Mouse (Mus musculus) heart, postnatal 25 days (tissue): ENCODE measurements around the gene Psmb8. TPM values are rescaled to one million over a fixed set of nuclear protein-coding genes. Genes with fewer than 3 reads are reported as not detected.

Source experiments
- DNase-seq: peaks from one replicate; pipeline ENCODE4 v3.0.0; 2022; ENCODE audit warnings: low spot score
- intact Hi-C: fragments of 180-260 bp; cut with DNase I; formaldehyde crosslinking; loops from one replicate; pipeline ENCODE4 v1.15.1; 2025
- total RNA-seq, 2 experiments: library from RNA; stranded (reverse); gene quantifications; 2 replicates each; pipeline ENCODE4 v1.2.3; 2021

The Psmb8 gene
- total RNA-seq, 2 experiments from 2014 or later, result 9.7 to 11.8 TPM

DNA sequence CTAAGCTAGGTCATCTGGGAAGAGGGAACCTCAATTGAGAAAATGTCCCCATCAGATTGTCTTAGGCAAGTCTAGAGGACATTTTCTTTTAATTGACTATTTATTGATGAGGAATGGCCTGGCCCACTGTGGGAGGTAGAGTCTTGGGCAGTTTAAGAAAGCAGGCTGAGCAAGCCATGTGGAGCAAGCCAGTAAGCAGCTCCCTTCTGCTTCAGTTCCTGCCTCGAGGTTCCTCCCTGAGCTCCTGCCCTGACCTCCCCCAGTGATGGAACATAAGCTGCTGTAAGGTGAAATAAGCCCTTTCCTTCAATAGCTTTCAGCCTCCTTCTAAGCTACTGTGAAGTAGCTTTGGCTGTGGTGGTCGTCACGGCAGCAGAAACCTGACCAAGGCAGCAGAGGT is 40.2 kb downstream of the Psmb8 start:
- DNase-seq, result no peak
- intact Hi-C loops, result loop anchor here (5.0 kb wide), 1 partner anchor 160 kb away; no protein-coding TSS in a partner anchor

DNA sequence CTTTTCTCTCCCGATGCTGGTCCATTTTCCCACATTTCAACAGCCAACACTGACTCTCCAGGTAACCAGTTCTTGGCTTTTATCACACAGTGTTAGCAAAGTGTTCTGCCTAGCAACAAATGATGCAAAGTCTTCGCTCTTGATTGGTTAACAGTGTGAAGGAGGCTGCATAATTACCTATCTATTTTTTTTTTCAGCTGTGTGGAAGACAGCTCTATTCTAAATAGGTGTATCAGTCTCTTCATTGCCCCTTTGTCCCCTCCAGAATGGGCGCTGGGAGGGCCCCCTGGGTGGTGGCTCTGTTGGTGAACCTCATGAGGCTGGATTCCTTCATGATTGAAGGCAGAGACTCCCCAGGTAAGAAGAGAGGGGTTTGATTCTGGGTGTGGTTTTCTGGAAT is 41.2 kb downstream of the Psmb8 start, which contains the start of gene H2-Ob:
TSS of gene H2-Ob (plus strand) at position 198 of the 400 bp plus-strand sequence.
- intact Hi-C loops, result loop anchor here (5.0 kb wide), 1 partner anchor 161 kb away; no protein-coding TSS in a partner anchor
- no peak for DNase-seq

DNA sequence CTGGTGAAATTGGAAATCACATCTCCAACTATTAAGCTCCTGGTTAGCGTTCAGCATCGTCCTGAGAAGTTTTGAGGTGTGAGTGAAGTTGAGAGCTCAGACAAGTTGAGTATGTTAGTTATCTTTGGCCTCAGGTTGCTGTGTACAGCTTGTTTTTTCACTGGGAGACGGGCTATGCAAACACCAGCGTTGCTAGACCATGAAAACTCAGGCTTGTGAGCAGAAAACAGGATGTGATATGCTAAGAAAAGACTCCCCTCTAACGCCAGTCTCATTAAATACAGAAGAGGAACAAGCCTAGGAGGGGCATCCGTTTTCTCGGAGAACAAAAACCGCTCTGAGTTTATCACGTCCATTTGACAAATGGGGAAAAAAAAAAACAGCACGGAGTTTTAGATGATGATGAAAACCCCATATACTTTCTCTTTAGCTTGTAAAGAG is 42.1 kb downstream of the Psmb8 start:
- no peak for DNase-seq
- intact Hi-C loops, result loop anchor here (5.0 kb wide), 1 partner anchor 162 kb away; no protein-coding TSS in a partner anchor

DNA sequence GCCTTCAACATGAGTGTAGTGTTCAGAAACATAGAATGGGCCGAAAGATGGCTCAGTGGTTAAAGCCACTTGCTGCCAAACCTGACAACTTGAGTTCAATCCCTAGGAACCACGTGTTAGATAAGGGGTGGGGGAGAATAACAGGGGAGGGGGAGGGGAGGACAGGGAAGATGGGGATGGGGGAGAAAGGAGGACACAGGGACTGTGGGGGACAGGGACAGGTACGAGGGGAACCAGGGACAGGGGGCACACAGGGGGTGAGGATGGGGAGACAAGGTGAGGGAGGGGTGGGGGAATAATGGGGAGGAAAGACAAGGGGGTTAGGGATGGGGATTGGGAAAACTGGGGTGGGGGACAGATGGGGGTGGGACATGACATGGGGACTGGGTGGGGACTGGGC is 42.8 kb downstream of the Psmb8 start:
- DNase-seq, result no peak
- intact Hi-C loops, result no loop called here

DNA sequence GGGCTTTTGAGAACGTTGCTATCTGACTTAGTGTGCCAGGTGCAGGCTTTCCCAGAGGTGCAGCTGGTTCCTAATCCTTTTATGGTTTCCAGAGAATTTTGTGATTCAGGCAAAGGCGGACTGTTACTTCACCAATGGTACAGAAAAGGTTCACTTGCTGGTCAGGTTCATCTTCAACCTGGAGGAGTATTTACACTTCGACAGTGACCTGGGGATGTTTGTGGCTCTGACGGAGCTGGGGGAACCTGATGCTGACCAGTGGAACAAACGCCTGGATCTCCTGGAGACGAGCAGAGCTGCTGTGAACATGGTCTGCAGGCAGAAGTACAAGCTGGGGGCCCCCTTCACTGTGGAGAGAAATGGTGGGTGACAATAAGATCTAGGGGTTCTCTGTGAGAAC is 43.4 kb downstream of the Psmb8 start:
- no peak for DNase-seq
- intact Hi-C loops, result no loop called here

DNA sequence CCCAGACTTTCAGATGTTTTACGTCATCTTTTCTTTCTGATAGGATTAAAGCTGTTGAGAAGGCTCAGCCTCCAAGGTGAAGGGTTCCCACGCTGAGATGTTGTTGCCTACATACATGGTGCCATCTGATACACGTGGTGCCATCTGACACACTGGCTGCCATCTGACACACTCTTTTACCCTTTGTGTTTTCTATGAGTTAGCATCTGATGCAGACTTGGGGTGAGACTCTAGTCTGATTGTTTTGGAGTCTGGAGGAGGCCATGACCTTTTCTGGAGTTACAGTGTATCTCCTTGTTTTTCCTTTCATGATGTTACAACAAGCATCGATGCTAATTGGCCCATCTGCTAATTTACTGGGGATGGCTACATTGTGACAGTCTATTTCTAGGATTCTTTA is 47.1 kb downstream of the Psmb8 start:
- DNase-seq, result no peak
- intact Hi-C loops, result no loop called here

DNA sequence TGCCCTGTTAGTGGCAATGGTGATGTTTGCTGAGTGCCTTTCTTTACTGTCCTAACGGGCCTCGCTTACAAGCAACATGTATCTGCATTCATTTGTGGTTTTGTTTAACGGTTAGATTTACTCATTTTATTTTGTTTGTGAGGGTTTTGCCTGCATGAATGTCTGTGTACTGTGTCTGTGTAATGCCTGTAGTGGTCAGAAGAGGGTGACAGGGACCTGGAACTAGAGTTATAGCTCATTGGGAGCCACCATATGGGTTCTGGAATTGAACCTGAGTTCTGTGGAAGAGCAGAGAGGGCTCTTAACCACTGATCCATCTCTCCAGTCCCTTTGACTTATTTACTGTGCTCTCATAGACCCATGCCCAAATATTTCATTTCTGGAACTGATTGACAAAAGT is 49.5 kb downstream of the Psmb8 start:
- no peak for DNase-seq
- intact Hi-C loops, result no loop called here

DNA sequence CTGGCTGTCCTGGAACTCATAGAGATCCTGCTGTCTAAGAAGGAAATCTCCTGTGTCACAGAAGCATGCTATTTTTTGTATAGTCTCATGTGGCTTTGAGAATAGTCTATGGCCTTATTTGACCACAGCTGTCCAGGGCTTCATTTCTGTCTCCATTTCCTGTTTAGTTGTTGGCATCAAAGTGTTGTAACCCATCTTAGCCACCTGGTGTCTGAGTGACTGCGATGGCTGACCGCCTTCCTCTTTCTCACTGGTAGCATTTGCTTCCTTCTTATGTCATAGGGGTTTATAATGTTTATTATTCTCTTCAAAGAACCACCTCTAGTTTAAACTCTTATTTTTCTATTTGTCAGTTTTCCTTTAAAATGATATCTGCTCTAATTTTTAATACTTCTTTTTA is 51.2 kb downstream of the Psmb8 start:
- no peak for DNase-seq
- intact Hi-C loops, result no loop called here

DNA sequence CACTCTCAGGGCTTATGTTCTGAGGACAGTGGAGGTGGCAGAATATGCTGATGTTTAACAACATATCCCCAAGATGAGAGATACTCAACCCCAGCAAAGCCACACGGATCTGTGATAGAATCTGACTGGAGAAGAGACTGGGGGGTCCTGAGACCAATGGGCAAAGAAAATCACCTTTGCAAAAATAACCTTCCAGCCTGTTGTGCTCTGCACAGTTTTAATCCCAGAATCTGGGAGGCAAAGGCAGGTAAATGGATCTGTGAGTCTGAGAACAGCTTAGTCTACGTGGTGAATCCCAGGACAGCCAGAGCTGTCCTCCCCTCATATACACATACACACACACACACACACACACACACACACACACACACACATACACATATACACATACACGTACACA is 51.8 kb downstream of the Psmb8 start:
- DNase-seq, result no peak
- intact Hi-C loops, result no loop called here

DNA sequence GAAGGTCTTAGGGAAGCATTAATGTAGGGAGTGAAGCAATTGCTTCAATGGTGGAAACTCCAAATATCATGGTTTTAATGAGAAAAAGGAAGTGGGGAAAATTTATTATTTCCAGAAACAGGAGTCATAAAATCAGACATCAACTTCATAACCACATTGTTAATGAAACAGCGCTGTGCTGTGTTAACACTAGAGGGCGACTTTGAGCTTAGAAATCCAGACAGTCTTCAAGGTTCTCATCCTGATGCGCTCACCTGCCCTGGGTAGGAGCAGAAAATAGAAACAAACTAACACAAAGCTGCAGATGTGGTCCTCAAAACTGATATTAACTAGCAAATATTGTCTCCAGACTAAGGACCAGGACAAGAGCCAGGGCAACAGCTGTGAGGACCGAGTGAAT is 52.4 kb downstream of the Psmb8 start:
- DNase-seq, result no peak

More for the DNA sequence above, 52.4 kb downstream of the Psmb8 start:
- intact Hi-C loops, result loop anchor here (1.0 to 5.0 kb wide), 3 partner anchors 63 to 162 kb away; no protein-coding TSS in a partner anchor

Other genes with a start within 250 kb of the Psmb8 start
- gene B3galt4, start 246.2 kb upstream of the Psmb8 start, total RNA-seq, result 1 to 10 TPM; 1.7 to 1.9 TPM
- 10 to 100 TPM; 39.2 to 39.4 TPM for gene Vps52, start 241.9 kb upstream of the Psmb8 start, total RNA-seq
- gene Rps18, start 241.7 kb upstream of the Psmb8 start, total RNA-seq, result 100 to 1,000 TPM; 408 to 435 TPM
- 10 to 100 TPM; 59.9 to 88.2 TPM for gene H2-K1, start 197.4 kb upstream of the Psmb8 start, total RNA-seq
- gene Ring1, start 173.0 kb upstream of the Psmb8 start, total RNA-seq, result 10 to 100 TPM; 12.6 to 13.2 TPM
- 100 to 1,000 TPM in 1 of 2 experiments, 10 to 100 TPM in 1; 98.1 to 100 TPM for gene H2-Ke6, start 169.7 kb upstream of the Psmb8 start, total RNA-seq
- 10 to 100 TPM; 60.4 to 61.3 TPM for gene Slc39a7, start 166.0 kb upstream of the Psmb8 start, total RNA-seq
- 10 to 100 TPM; 40.5 to 42.1 TPM for gene Rxrb, start 165.9 kb upstream of the Psmb8 start, total RNA-seq
- gene Col11a2, start 158.3 kb upstream of the Psmb8 start, total RNA-seq, result 1 to 10 TPM; 1.1 to 2.2 TPM
- gene H2-Oa, start 105.4 kb upstream of the Psmb8 start, total RNA-seq, result not detected
- 1 to 10 TPM; 3.7 to 4.5 TPM for gene H2-DMa, start 78.2 kb upstream of the Psmb8 start, total RNA-seq
- gene Brd2, start 75.1 kb upstream of the Psmb8 start, total RNA-seq, result 10 to 100 TPM; 72.9 to 75.8 TPM
- 1 to 10 TPM in 1 of 2 experiments, under 1 TPM in 1; 0.91 to 1.6 TPM for gene H2-DMb2, start 54.4 kb upstream of the Psmb8 start, total RNA-seq
- 1 to 10 TPM; 1.1 to 1.3 TPM for gene H2-DMb1, start 44.6 kb upstream of the Psmb8 start, total RNA-seq
- gene Tap1, start 10.2 kb upstream of the Psmb8 start, total RNA-seq, result 1 to 10 TPM; 3.9 to 5.5 TPM
- gene Psmb9, start 10.0 kb upstream of the Psmb8 start, total RNA-seq, result 1 to 10 TPM; 5.4 to 8.5 TPM
- gene Tap2, start 5.8 kb downstream of the Psmb8 start, total RNA-seq, result 10 to 100 TPM; 21.2 to 22.0 TPM
- gene H2-Ob, start 41.2 kb downstream of the Psmb8 start, total RNA-seq, result 1 to 10 TPM in 1 of 2 experiments, under 1 TPM in 1; 0.70 to 1.5 TPM
- 10 to 100 TPM in 1 of 2 experiments, 1 to 10 TPM in 1; 9.2 to 12.6 TPM for gene H2-Ab1, start 60.0 kb downstream of the Psmb8 start, total RNA-seq
- gene H2-Aa, start 90.1 kb downstream of the Psmb8 start, total RNA-seq, result 10 to 100 TPM; 13.9 to 14.3 TPM
- 10 to 100 TPM; 13.4 to 14.8 TPM for gene H2-Eb1, start 108.1 kb downstream of the Psmb8 start, total RNA-seq
- gene H2-Eb2, start 127.9 kb downstream of the Psmb8 start, total RNA-seq, result not detected
- gene Btnl2, start 157.1 kb downstream of the Psmb8 start, total RNA-seq, result under 1 TPM; 0.34 to 0.48 TPM
- not detected for gene Btnl1, start 179.4 kb downstream of the Psmb8 start, total RNA-seq
- under 1 TPM in 1 of 2 experiments, not detected in 1; 0.34 TPM for gene BC051142, start 201.1 kb downstream of the Psmb8 start, total RNA-seq